Mouse (Mus musculus) intestine, embryonic 14.5 days (tissue): ENCODE measurements around the gene Rundc3b. TPM values are rescaled to one million over a fixed set of nuclear protein-coding genes. Genes with fewer than 3 reads are reported as not detected.

Experiments
- polyA plus RNA-seq: library from polyadenylated mRNA; unstranded; fragments of >200 nt; fragmentation: Nextera tagmentation; extraction: Ambion mirVana; gene quantifications from 2 replicates; pipeline ENCODE4 v1.2.1, GENCODE M21; 2014

The Rundc3b gene
- polyA plus RNA-seq, 1 experiment from 2014 or later = 8.6 TPM

Other genes with a start within 250 kb of the Rundc3b start
- gene Dbf4, start 200.2 kb downstream of the Rundc3b start, polyA plus RNA-seq = 47.2 and 54.7 TPM in 2 replicates
- 10.2 and 11.0 TPM in 2 replicates for gene Slc25a40, start 200.1 kb downstream of the Rundc3b start, polyA plus RNA-seq
- 5.8 and 8.2 TPM in 2 replicates for gene Abcb1a, start 37.1 kb upstream of the Rundc3b start, polyA plus RNA-seq
- 1.0 and 1.6 TPM in 2 replicates for gene Abcb1b, start 175.2 kb upstream of the Rundc3b start, polyA plus RNA-seq